Comparison of ENCODE assay signal across 24 mouse cellular contexts in genomic region chr11:60772161-60772560, GRCm38 (mm10). TPM values are rescaled to one million over a fixed set of nuclear protein-coding genes. Genes with fewer than 3 reads are reported as not detected.
A peak's percentile ranks its signal among the peaks of the same experiment; 100 is the strongest.
DNase-seq lines count a peak whose midpoint lies in the region; ATAC-seq and TF ChIP-seq lines count a peak whose summit lies in the region.
"Had no signal": no experiment of that assay in that cellular context is flagged by ENCODE, and none has a peak within 500 bp of the region (broad histone marks: within the 10 kb centered on the region; RNA-seq: fewer than 3 reads in every experiment).

No protein-coding gene starts in this region.

- H3K4me3 ChIP-seq in intestine, postnatal 0 days (ENCODE audit: low read depth, low read length), result no peak overlapping the region
- H3K4me3 ChIP-seq in intestine, embryonic 16.5 days (ENCODE audit: low read length), result no peak overlapping the region
- H3K4me3 ChIP-seq in liver, postnatal 0 days (ENCODE audit: low read depth, low read length), result no peak overlapping the region
- no peak overlapping the region for H3K4me3 ChIP-seq in CH12.LX (replicated peaks in 1 of 3; ENCODE audit: low read depth in 2 of 3, low read length in 2 of 3, poor library complexity in 1 of 3)
- H3K4me3 ChIP-seq: embryonic facial prominence, embryonic 12.5 days; embryonic facial prominence, embryonic 15.5 days; gastrocnemius, adult 2 months; hindbrain, embryonic 13.5 days had no signal

- H3K27me3 ChIP-seq in intestine, postnatal 0 days (replicated peaks; ENCODE audit: control insufficient read depth, insufficient read depth, low read length), result no peaks in the 10 kb centered on the region
- H3K27me3 ChIP-seq in intestine, embryonic 16.5 days (replicated peaks; ENCODE audit: control insufficient read depth, insufficient read depth, low read length), result no peaks in the 10 kb centered on the region
- no peaks in the 10 kb centered on the region for H3K27me3 ChIP-seq in liver, postnatal 0 days (ENCODE audit: insufficient read depth, low read length)
- no peaks in the 10 kb centered on the region for H3K27me3 ChIP-seq in CH12.LX (replicated peaks)
- H3K27me3 ChIP-seq: embryonic facial prominence, embryonic 12.5 days; embryonic facial prominence, embryonic 15.5 days; hindbrain, embryonic 13.5 days had no signal

- H3K9ac ChIP-seq in intestine, postnatal 0 days (ENCODE audit: low read depth, low read length), result no peak overlapping the region
- H3K9ac ChIP-seq in intestine, embryonic 16.5 days (ENCODE audit: low read depth, low read length), result no peak overlapping the region
- H3K9ac ChIP-seq in liver, postnatal 0 days (replicated peaks), result no peak overlapping the region
- no peak overlapping the region for H3K9ac ChIP-seq in CH12.LX (ENCODE audit: insufficient read depth, low read depth)
- H3K9ac ChIP-seq: embryonic facial prominence, embryonic 12.5 days; embryonic facial prominence, embryonic 15.5 days; forebrain, postnatal 0 days; hindbrain, embryonic 13.5 days had no signal

- no peak for DNase-seq in liver, postnatal 0 days
- DNase-seq in liver (no peak), CH12.LX (ENCODE audit: extremely low read depth) (no peak)
- no peak for DNase-seq in Muller cell, postnatal 12 days (ENCODE audit: inconsistent ontology term)
- DNase-seq: adrenal gland, adult 2 months; adrenal gland, postnatal 14 days; cerebellum, adult 11 months; cerebellum, adult 2 months; cerebellum, adult 9-11 months; cerebellum, postnatal 25 days; forebrain, postnatal 0 days; gastrocnemius, adult 2 months; gastrocnemius, postnatal 14 days; heart, adult 18-20 months had no signal

- no peak for TF ChIP-seq POLR2A in CH12.LX (IDR thresholded peaks at IDR 0.05; ENCODE audit: low read depth, low read length)

- TF ChIP-seq CTCF in intestine, postnatal 0 days (IDR thresholded peaks at IDR 0.05; ENCODE audit: low read depth), result 0 out of 2 replicates have a peak, but pooled peaks have one; percentile 10
- peak; percentile 18; the same call in 1 of the 2 replicates for TF ChIP-seq CTCF in liver, postnatal 0 days (IDR thresholded peaks at IDR 0.05; ENCODE audit: low read depth)
- peak in 1 of 2 experiments; percentile 48; a peak in 2 of 4 replicates for TF ChIP-seq CTCF in CH12.LX (conservative IDR thresholded peaks at IDR 0.05 in 1 of 2, IDR thresholded peaks at IDR 0.05 in 1 of 2; ENCODE audit: low read depth in 2 of 2, low read length in 2 of 2)

- H3K4me2 ChIP-seq in intestine, postnatal 0 days (replicated peaks; ENCODE audit: low read depth), result no peak overlapping the region
- no peak overlapping the region for H3K4me2 ChIP-seq in intestine, embryonic 16.5 days (ENCODE audit: low read depth, low read length)
- H3K4me2 ChIP-seq in liver, postnatal 0 days (ENCODE audit: low read depth, low read length), result no peak overlapping the region
- H3K4me2 ChIP-seq in CH12.LX (ENCODE audit: insufficient read depth, low read depth, poor library complexity, severe bottlenecking), result no peak overlapping the region
- H3K4me2 ChIP-seq: embryonic facial prominence, embryonic 12.5 days; embryonic facial prominence, embryonic 15.5 days; heart, embryonic 11.5 days; hindbrain, embryonic 13.5 days had no signal

- H3K9me3 ChIP-seq in intestine, postnatal 0 days (ENCODE audit: control insufficient read depth), result no peaks in the 10 kb centered on the region
- no peaks in the 10 kb centered on the region for H3K9me3 ChIP-seq in intestine, embryonic 16.5 days (ENCODE audit: control insufficient read depth, low read length)
- no peaks in the 10 kb centered on the region for H3K9me3 ChIP-seq in liver, postnatal 0 days (ENCODE audit: low read length)
- no peaks in the 10 kb centered on the region for H3K9me3 ChIP-seq in CH12.LX (replicated peaks; ENCODE audit: low read length)
- H3K9me3 ChIP-seq: embryonic facial prominence, embryonic 12.5 days; embryonic facial prominence, embryonic 15.5 days; hindbrain, embryonic 13.5 days had no signal

- dilution Hi-C loops in CH12.LX (cut with MboI; ENCODE audit: extremely low pct_ligation_motif_present, extremely low pct_unique_long_range_greater_than_20kb, low sequenced_read_pairs), result no loop called here

- H3K27ac ChIP-seq in intestine, postnatal 0 days (ENCODE audit: low read depth, low read length), result no peak overlapping the region
- H3K27ac ChIP-seq in intestine, embryonic 16.5 days (ENCODE audit: low read length), result no peak overlapping the region
- no peak overlapping the region for H3K27ac ChIP-seq in liver, postnatal 0 days (ENCODE audit: low read depth)
- no peak overlapping the region for H3K27ac ChIP-seq in CH12.LX (ENCODE audit: insufficient read depth, low read depth)
- H3K27ac ChIP-seq: embryonic facial prominence, embryonic 12.5 days; embryonic facial prominence, embryonic 15.5 days; gastrocnemius, adult 2 months; hindbrain, embryonic 13.5 days had no signal

- WGBS in intestine, postnatal 0 days, result 87% methylated on average over 4 of the region's 4 CpGs
- WGBS in intestine, embryonic 16.5 days, result 83% methylated on average over 4 of the region's 4 CpGs
- 81% methylated on average over 4 of the region's 4 CpGs for WGBS in liver, postnatal 0 days (ENCODE audit: insufficient replicate concordance)

- no peak for TF ChIP-seq EP300 in liver, postnatal 0 days (IDR thresholded peaks at IDR 0.05; ENCODE audit: low read depth)
- TF ChIP-seq EP300 in CH12.LX (IDR thresholded peaks at IDR 0.05; ENCODE audit: low read length), result no peak

- H3K79me2 ChIP-seq in CH12.LX (replicated peaks; ENCODE audit: control insufficient read depth, extremely low read depth, insufficient read depth, poor library complexity, severe bottlenecking), result peaks cover 81% of the 10 kb centered on the region

- in situ Hi-C loops in CH12.LX (cut with MboI; ENCODE audit: low pct_ligation_motif_present, low pct_unique_long_range_greater_than_20kb, low sequenced_read_pairs), result no loop called here

- no peak for ATAC-seq in intestine, postnatal 0 days
- ATAC-seq in intestine, embryonic 16.5 days, result no peak
- no peak for ATAC-seq in liver, postnatal 0 days
- no peak for ATAC-seq in granulocyte monocyte progenitor cell, adult 5-6 weeks (replicated peaks; ENCODE audit: poor library complexity, severe bottlenecking)
- ATAC-seq: CD4-positive, CD25-positive, alpha-beta regulatory T cell, adult 4 months; forebrain, embryonic 14.5 days; forebrain, postnatal 0 days; hindbrain, embryonic 16.5 days had no signal

- no peaks in the 10 kb centered on the region for H3K36me3 ChIP-seq in intestine, postnatal 0 days (ENCODE audit: control insufficient read depth, insufficient read depth)
- H3K36me3 ChIP-seq in intestine, embryonic 16.5 days (ENCODE audit: control insufficient read depth, insufficient read depth, low read length), result no peaks in the 10 kb centered on the region
- H3K36me3 ChIP-seq in liver, postnatal 0 days (replicated peaks; ENCODE audit: insufficient read depth, low read length), result no peaks in the 10 kb centered on the region
- peaks cover 0 to 11% of the 10 kb centered on the region in 2 experiments for H3K36me3 ChIP-seq in CH12.LX (replicated peaks in 1 of 2; ENCODE audit: control insufficient read depth in 1 of 2, insufficient read depth in 1 of 2, low read length in 1 of 2)
- H3K36me3 ChIP-seq: embryonic facial prominence, embryonic 12.5 days; embryonic facial prominence, embryonic 15.5 days; hindbrain, embryonic 13.5 days had no signal

- H3K4me1 ChIP-seq in intestine, postnatal 0 days (replicated peaks; ENCODE audit: control insufficient read depth, insufficient read depth, low read length), result peaks cover 3% of the 10 kb centered on the region; the same call in 1 of the 2 replicates
- peaks cover 15% of the 10 kb centered on the region for H3K4me1 ChIP-seq in intestine, embryonic 16.5 days (ENCODE audit: control insufficient read depth, insufficient read depth, low read length)
- peaks cover 21% of the 10 kb centered on the region for H3K4me1 ChIP-seq in liver, postnatal 0 days (ENCODE audit: insufficient read depth)
- peaks cover 14 to 65% of the 10 kb centered on the region in 2 experiments for H3K4me1 ChIP-seq in CH12.LX (ENCODE audit: control insufficient read depth in 1 of 2, insufficient read depth in 2 of 2)

- peak; percentile 26 for TF ChIP-seq RAD21 in CH12.LX (IDR thresholded peaks at IDR 0.05; ENCODE audit: low read depth, low read length)

RNA-seq across cellular contexts. Expression of gene Top3a, which starts 5.0 kb away (rescaled TPM):
- 3.2 and 3.7 TPM in 2 replicates for polyA plus RNA-seq in intestine, postnatal 0 days (2015; fragmentation: Nextera tagmentation; extraction: Ambion mirVana)
- 9.2 and 10.4 TPM in 2 replicates for polyA plus RNA-seq in intestine, embryonic 16.5 days (2015; fragmentation: Nextera tagmentation; extraction: Ambion mirVana)
- 2.5 and 3.2 TPM in 2 replicates for polyA plus RNA-seq in liver, postnatal 0 days (2015; fragmentation: Nextera tagmentation; extraction: Ambion mirVana)
- total RNA-seq in CH12.LX (2012; rRNA removed), result 28.8 and 28.9 TPM in 2 replicates
- total RNA-seq in CH12.LX (2014; rRNA removed), result 19.6 and 20.6 TPM in 2 replicates
- 38.9 and 43.7 TPM in 2 replicates for polyA plus RNA-seq in CH12.LX (2012; ENCODE audit: insufficient read length, low read depth)
- total RNA-seq in granulocyte monocyte progenitor cell, adult 5-6 weeks (2014; fragmentation: Nextera tagmentation), result 17.7 and 25.5 TPM in 2 replicates
- total RNA-seq in granulocyte monocyte progenitor cell, adult 5-6 weeks (2017), result 23.8 and 28.9 TPM in 2 replicates

RNA-seq across cellular contexts. Expression of gene Smcr8, which starts 5.2 kb away (rescaled TPM):
- polyA plus RNA-seq in intestine, postnatal 0 days (2015; fragmentation: Nextera tagmentation; extraction: Ambion mirVana), result 4.0 and 4.4 TPM in 2 replicates
- 5.9 and 7.5 TPM in 2 replicates for polyA plus RNA-seq in intestine, embryonic 16.5 days (2015; fragmentation: Nextera tagmentation; extraction: Ambion mirVana)
- polyA plus RNA-seq in liver, postnatal 0 days (2015; fragmentation: Nextera tagmentation; extraction: Ambion mirVana), result 1.9 and 2.0 TPM in 2 replicates
- total RNA-seq in CH12.LX (2012; rRNA removed) (22.4 and 24.6 TPM in 2 replicates), CH12.LX (2014; rRNA removed) (8.5 and 11.0 TPM in 2 replicates)
- 24.5 and 27.5 TPM in 2 replicates for polyA plus RNA-seq in CH12.LX (2012; ENCODE audit: insufficient read length, low read depth)
- total RNA-seq in granulocyte monocyte progenitor cell, adult 5-6 weeks (2014; fragmentation: Nextera tagmentation), result 29.0 and 36.9 TPM in 2 replicates
- total RNA-seq in granulocyte monocyte progenitor cell, adult 5-6 weeks (2017), result 14.1 and 14.8 TPM in 2 replicates

RNA-seq across cellular contexts. Expression of gene Shmt1, which starts 39.4 kb away (rescaled TPM):
- polyA plus RNA-seq in intestine, postnatal 0 days (2015; fragmentation: Nextera tagmentation; extraction: Ambion mirVana), result 31.0 and 34.5 TPM in 2 replicates
- polyA plus RNA-seq in intestine, embryonic 16.5 days (2015; fragmentation: Nextera tagmentation; extraction: Ambion mirVana), result 112 and 126 TPM in 2 replicates
- 100 and 103 TPM in 2 replicates for polyA plus RNA-seq in liver, postnatal 0 days (2015; fragmentation: Nextera tagmentation; extraction: Ambion mirVana)
- 136 and 189 TPM in 2 replicates for total RNA-seq in CH12.LX (2012; rRNA removed)
- 197 and 235 TPM in 2 replicates for total RNA-seq in CH12.LX (2014; rRNA removed)
- polyA plus RNA-seq in CH12.LX (2012; ENCODE audit: insufficient read length, low read depth), result 178 TPM in 2 replicates
- total RNA-seq in granulocyte monocyte progenitor cell, adult 5-6 weeks (2014; fragmentation: Nextera tagmentation), result 49.9 and 84.1 TPM in 2 replicates
- 135 and 162 TPM in 2 replicates for total RNA-seq in granulocyte monocyte progenitor cell, adult 5-6 weeks (2017)

RNA-seq across cellular contexts. Expression of gene Mief2, which starts 44.0 kb away (rescaled TPM):
- 7.3 and 8.3 TPM in 2 replicates for polyA plus RNA-seq in intestine, postnatal 0 days (2015; fragmentation: Nextera tagmentation; extraction: Ambion mirVana)
- polyA plus RNA-seq in intestine, embryonic 16.5 days (2015; fragmentation: Nextera tagmentation; extraction: Ambion mirVana), result 9.8 and 10.7 TPM in 2 replicates
- polyA plus RNA-seq in liver, postnatal 0 days (2015; fragmentation: Nextera tagmentation; extraction: Ambion mirVana), result 4.5 and 4.9 TPM in 2 replicates
- 12.7 and 16.3 TPM in 2 replicates for total RNA-seq in CH12.LX (2012; rRNA removed)
- total RNA-seq in CH12.LX (2014; rRNA removed), result 6.8 and 7.2 TPM in 2 replicates
- polyA plus RNA-seq in CH12.LX (2012; ENCODE audit: insufficient read length, low read depth), result 9.9 and 10.9 TPM in 2 replicates
- 4.1 and 6.4 TPM in 2 replicates for total RNA-seq in granulocyte monocyte progenitor cell, adult 5-6 weeks (2014; fragmentation: Nextera tagmentation)
- total RNA-seq in granulocyte monocyte progenitor cell, adult 5-6 weeks (2017), result 4.4 and 4.7 TPM in 2 replicates

RNA-seq across cellular contexts. Expression of gene Flii, which starts 45.1 kb away (rescaled TPM):
- 47.4 and 48.9 TPM in 2 replicates for polyA plus RNA-seq in intestine, postnatal 0 days (2015; fragmentation: Nextera tagmentation; extraction: Ambion mirVana)
- polyA plus RNA-seq in intestine, embryonic 16.5 days (2015; fragmentation: Nextera tagmentation; extraction: Ambion mirVana), result 81.3 and 81.6 TPM in 2 replicates
- polyA plus RNA-seq in liver, postnatal 0 days (2015; fragmentation: Nextera tagmentation; extraction: Ambion mirVana), result 23.3 and 23.4 TPM in 2 replicates
- total RNA-seq in CH12.LX (2012; rRNA removed), result 99.3 and 112 TPM in 2 replicates
- 43.9 and 49.5 TPM in 2 replicates for total RNA-seq in CH12.LX (2014; rRNA removed)
- 71.4 and 88.6 TPM in 2 replicates for polyA plus RNA-seq in CH12.LX (2012; ENCODE audit: insufficient read length, low read depth)
- total RNA-seq in granulocyte monocyte progenitor cell, adult 5-6 weeks (2014; fragmentation: Nextera tagmentation), result 50.5 and 55.7 TPM in 2 replicates
- 135 and 142 TPM in 2 replicates for total RNA-seq in granulocyte monocyte progenitor cell, adult 5-6 weeks (2017)
